Mouse (Mus musculus) heart, postnatal 36 days (tissue): ENCODE measurements around the gene Stx6. TPM values are rescaled to one million over a fixed set of nuclear protein-coding genes. Genes with fewer than 3 reads are reported as not detected.
A peak's percentile ranks its signal among the peaks of the same experiment; 100 is the strongest.

Experiments used
- DNase-seq, 2 experiments: peaks; one replicate each; pipeline ENCODE4 v3.0.0; 2021 to 2022
- intact Hi-C: fragments of 180-260 bp; cut with DNase I; formaldehyde crosslinking; loops from one replicate; pipeline ENCODE4 v1.15.1; 2025
- total RNA-seq, 2 experiments: library from RNA; stranded (reverse); gene quantifications; 2 replicates each; pipeline ENCODE4 v1.2.3; 2021

The Stx6 gene
- 10 to 100 TPM; 19.9 to 23.8 TPM for total RNA-seq

- peak; percentile 97 to 98 for DNase-seq
These were observed at the start of gene Stx6 for GRCm38 (mm10) chr1:155158141-155158969. TSS of gene Stx6 (plus strand) at chr1:155158715.

DNA sequence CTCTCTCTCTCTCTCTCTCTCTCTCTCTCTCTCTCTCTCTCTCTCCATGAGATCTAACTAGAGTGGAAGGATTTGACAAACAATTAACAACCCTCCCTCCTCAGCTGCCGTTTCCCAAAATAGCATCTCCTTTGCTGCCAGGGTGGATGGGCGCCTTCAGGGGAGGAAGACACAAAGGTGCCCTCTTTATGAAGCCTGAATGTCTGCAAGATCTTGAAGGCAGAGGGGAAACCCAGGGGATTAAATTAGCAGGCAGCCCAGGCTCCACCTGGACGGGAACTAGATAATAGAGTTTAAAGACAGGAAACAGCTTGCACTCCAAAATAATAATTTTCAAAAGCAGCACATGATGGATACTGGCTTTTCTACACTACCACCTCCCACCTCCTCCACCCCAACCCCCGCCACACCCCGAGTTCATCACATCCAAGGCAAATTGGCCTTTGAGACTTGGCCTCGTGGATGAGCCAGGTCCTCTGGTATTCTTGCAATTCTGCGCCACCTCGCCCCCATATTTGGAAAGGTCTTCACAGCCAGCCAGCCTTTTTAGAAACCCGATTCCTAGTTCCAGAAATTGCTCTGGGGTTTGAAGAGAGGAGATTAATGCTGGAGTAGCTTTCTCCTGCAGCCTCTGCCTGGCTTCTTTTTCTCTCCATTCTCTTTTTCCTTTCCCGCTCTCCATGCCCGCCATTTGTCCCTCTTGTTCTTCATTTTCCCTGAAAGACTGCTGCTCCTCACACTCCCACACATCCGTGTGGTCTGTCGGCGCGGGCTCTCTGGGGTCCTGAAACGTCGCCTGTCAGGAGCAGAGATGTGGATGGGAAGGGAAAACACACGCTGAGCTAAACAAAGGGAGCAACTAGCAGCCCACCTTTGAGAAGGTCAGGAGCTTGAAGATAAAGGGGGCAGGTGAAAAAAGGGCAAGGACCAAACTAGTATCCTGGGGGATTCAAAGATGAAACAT, 48.8 kb upstream of the Stx6 start:
- DNase-seq, result peak in 1 of 2 experiments; percentile 39
- intact Hi-C loops, result no loop called here

More at GRCm38 (mm10) chr1:155158141-155158969, at the start of gene Stx6:
- intact Hi-C loops, result no loop called here

DNA sequence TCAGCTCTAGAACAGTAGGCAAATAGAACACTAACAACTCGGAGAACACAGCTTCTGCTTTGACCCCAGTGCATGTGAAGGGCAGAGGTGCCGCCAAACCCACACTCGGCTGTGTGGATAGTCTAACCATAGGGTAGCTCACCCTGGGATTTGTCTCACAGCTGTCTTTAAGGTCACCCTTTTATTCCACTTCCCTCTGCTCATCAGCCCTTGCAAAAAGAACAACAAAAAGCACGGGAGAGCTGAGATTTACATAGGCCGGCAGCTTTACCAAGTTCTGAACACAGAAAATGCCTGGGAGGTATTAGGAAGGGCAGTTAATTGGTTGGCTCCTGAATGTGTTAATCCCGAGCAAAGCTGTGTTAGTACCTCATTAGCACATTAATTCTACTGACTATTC, 47.0 kb upstream of the Stx6 start:
- intact Hi-C loops, result no loop called here
- DNase-seq, result no peak

GRCm38 (mm10) chr1:155112118-155112517, 46.4 kb upstream of the Stx6 start:
- DNase-seq, result no peak
- intact Hi-C loops, result no loop called here

GRCm38 (mm10) chr1:155112875-155113274, 45.6 kb upstream of the Stx6 start:
- intact Hi-C loops, result no loop called here
- no peak for DNase-seq

DNA sequence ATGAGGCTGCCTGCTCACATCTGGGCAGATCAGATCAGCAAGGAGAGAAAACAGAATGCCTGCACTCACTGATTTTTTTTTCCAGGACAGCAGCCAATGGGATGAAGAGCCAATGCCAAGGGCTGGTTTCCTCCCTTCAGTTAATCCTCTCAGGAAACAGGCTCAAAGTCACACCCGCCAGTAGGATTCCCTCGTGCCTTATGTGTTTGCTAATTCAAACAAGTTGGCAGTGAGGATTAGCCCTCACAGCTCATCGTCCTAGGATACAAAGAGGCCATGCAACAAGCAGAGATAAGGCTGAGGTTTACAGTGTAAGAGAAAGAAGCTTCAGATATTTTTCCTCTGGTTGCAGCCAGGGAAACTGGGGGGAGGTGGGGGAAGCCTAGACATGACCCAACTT, 44.6 kb upstream of the Stx6 start:
- DNase-seq, result no peak
- intact Hi-C loops, result no loop called here

DNA sequence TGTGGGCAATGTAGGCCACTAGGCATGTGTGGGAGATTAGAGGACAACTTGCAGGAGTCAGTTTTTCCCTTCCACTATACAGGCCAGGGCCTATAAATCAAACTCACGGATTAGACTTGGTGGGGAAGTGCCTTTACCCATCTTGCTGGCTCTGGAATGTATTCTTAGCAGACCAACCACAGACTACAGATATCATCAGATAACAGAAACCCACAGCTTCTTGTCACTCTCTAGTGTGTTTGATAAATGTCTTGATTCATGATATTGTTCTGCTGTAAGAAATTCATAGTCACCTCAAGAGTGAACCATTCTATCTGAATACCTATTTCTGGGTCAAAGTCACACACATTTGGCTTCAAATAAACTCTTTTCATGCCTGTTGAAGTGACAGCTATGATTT, 38.8 kb upstream of the Stx6 start:
- intact Hi-C loops, result no loop called here

DNA sequence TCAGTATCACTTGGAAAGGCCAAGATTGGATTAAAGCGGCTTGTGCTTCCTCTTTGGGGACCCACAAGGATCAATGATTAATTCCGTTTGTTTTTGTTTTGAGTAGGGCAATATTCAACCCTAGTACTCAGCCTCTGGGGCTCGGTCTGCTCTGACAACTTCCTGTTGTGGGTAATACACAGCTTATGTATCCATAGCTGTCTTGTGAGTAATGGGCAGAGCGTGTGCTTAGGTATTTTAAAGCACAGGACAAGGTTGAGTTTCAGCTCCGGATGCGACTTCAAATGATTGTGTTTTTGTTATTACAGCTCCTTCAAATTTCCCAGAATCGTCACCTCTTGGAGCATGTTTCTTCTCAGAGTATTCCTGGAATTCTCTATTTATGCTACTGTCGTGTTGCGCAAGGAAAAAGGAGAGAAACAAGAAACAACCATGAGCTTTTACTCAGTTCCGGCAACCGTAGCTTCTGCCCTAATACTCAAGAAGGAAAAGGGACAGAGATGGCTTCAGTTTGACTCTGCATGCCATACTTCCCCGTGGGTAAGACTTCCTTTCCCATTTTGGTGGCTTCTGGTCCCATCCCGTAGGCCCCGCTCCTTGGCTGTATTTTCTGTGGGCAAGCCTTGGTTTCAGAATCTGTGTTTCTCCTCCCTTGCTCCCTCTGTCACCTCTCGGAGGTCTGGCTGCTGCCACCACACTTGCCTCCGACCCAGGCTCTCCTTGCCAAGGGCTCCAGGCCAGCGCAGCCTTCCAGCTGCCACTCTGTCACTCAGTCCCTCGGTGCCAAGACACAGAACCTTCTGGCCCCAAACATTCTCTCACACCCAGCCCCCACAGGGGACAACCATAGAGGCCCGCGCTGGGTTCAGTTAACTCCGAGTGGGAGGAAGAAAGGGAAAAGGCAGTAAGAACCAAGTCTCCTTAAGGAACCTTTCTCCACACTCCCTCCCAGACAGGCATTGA, 36.3 kb upstream of the Stx6 start:
- intact Hi-C loops, result no loop called here
- peak; percentile 75 to 77 for DNase-seq

More for the DNA sequence above, 38.8 kb upstream of the Stx6 start:
- DNase-seq, result no peak

DNA sequence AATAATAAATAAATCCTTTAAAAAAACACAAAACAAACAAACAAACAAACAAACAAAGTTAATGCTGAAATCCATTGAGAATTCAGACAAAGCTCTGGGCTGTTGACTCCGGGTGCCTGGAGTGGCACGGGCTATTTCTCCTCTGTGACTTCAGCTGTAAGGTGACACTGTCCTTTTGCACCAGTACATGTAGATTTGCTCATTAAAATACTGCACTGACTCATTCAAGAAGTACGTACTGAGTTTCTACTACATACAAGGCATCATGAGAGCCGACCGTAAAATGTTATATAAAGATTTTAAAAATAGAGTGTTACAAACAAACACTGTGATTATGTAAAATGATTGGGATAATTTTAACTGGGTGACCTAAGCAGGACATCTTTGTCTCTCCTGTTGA, 34.1 kb upstream of the Stx6 start:
- DNase-seq, result no peak
- intact Hi-C loops, result no loop called here

DNA sequence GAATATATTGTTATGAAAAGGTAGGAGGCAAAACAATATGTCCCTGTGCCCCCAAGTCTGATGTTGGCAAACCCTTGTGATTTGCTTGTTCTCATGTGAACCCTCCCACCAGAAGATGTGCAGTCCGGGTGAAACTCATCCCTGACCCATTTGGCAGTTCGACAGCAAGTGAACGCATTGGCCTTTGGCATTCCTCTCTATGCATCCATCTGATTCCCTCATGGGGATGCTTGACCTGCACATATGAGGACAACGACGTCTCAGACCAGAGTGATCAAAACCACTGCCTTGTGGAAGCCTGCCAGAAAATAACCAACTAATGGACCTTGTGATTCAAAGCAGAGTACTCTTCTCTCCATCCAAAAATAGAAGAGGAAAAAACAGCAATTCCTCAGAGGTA, 31.8 kb upstream of the Stx6 start:
- intact Hi-C loops, result no loop called here
- no peak for DNase-seq

GRCm38 (mm10) chr1:155127429-155127934, 31.0 kb upstream of the Stx6 start:
- intact Hi-C loops, result no loop called here
- DNase-seq, result no peak

GRCm38 (mm10) chr1:155134866-155135265, 23.6 kb upstream of the Stx6 start:
- intact Hi-C loops, result no loop called here
- no peak for DNase-seq

DNA sequence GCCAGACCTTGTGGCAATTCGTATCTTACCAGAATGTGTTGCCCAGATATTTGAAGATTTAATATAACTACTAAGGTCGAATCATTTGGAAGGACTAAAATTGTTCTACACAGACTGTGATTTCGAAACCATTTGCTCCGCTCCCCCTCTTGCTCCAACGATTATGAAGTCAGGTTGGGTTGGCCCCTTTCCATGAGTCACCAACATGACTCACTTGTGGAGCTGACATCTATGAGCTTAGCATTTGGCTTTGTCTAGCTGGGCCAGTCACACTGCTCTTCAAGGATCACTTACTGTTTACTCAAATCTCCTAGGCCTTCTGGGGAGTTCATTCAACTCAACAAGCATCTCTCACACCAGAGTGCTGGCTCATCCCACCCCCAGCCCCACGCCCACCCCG, 19.7 kb upstream of the Stx6 start:
- peak; percentile 48 to 55 for DNase-seq
- intact Hi-C loops, result no loop called here

DNA sequence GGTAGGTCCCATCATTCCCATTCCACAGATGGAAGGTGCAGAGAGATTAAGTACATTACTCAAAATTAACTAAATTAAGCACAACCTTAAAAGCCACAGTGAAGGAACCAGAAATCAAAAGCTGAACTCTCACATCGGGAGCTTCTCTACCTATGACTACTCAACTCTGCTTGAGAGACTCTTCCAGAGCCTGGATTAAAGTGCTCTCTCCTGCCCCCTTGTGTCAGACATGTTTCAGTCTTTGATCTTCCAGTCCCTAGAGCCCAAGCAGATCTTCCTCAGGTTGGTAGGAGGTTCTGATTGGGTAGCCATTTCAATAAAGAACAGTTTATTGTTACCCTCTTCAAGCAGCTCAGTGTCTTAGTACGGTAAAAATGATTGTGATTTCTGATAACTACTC, 18.4 kb upstream of the Stx6 start:
- intact Hi-C loops, result loop anchor here (1.0 to 2.0 kb wide), 3 partner anchors 41 to 91 kb away; partner anchors contain the start of gene Ier5
- peak; percentile 72 for DNase-seq

GRCm38 (mm10) chr1:155145620-155146019, 12.9 kb upstream of the Stx6 start:
- intact Hi-C loops, result no loop called here
- DNase-seq, result no peak

GRCm38 (mm10) chr1:155146572-155146980, 11.9 kb upstream of the Stx6 start, which contains the start of gene Mr1:
TSS of gene Mr1 (minus strand) at chr1:155146814.
- DNase-seq, result peak; percentile 37 to 40
- intact Hi-C loops, result no loop called here

- intact Hi-C loops, result no loop called here
- no peak for DNase-seq
These were observed 11.3 kb upstream of the Stx6 start for GRCm38 (mm10) chr1:155147228-155147627.

- intact Hi-C loops, result no loop called here
- no peak for DNase-seq
These were observed 9.1 kb upstream of the Stx6 start for GRCm38 (mm10) chr1:155149403-155149802.

- DNase-seq, result no peak
- intact Hi-C loops, result no loop called here
These were observed 7.7 kb upstream of the Stx6 start for GRCm38 (mm10) chr1:155150821-155151220.

DNA sequence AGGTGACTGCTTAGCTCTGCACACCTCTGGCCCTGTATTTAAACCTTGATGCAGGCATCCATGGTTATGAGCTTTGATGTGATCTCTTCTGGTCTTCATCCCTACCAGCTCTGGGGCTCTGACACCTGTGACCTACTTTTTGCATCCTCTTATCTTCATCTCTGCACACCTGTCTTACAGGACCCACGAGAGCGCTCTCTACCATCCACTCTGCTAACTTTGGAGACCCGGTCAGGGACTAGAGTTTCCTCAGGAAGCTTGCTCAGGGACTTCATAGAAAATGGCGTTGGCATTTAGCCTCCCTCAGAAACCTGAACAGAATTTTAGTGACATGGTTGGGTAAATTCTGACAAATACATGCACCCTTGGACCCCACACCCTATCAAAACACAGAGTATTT, 4.6 kb upstream of the Stx6 start:
- intact Hi-C loops, result no loop called here
- no peak for DNase-seq
